ENCODE assay signal across 11 mouse cellular contexts in the genomic region with DNA sequence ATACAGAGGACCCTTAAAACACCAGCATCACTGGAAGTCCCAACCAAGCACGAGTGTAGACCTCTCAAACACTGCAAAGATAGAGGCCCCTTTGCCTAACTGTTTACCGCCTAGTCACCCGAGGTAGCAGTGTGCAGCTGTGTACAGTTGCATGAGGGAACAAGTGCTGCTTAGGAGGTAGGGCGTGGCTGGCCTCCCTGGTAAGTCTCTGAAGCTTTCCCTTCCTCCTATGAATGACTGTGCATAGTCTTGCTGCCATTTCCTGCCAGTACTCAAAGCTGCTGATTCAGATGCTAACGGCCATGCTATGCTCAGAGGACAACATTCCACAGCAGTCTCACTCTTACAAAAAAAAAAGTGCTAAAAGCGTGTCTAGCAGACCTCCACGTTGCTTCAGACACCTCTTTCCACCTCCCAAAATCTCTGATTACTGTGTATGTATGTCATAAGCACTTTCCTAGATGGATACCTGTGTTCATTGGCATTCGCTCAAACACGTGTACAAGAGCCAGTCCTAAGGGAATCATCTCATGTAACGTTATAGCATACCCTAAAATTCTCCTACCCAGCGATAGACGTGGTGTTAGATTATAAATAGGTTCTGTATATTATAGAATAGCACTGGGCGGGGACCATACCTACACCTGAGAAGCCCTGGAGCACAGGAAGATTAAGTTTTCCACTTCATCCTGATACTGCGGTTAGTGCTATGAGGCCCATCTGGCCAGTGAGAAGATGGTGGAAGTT. TPM values are rescaled to one million over a fixed set of nuclear protein-coding genes. Genes with fewer than 3 reads are reported as not detected.
A peak's percentile ranks its signal among the peaks of the same experiment; 100 is the strongest.
DNase-seq lines count a peak whose midpoint lies in the region; ATAC-seq and TF ChIP-seq lines count a peak whose summit lies in the region.
"Had no signal": no experiment of that assay in that cellular context is flagged by ENCODE, and none has a peak within 500 bp of the region (broad histone marks: within the 10 kb centered on the region; RNA-seq: fewer than 3 reads in every experiment).

No protein-coding gene starts in this region.

- no peaks in the 10 kb centered on the region for H3K36me3 ChIP-seq in E14TG2a.4 (ENCODE audit: insufficient read depth, low read length)
- no peaks in the 10 kb centered on the region for H3K36me3 ChIP-seq in liver, embryonic 11.5 days (ENCODE audit: control insufficient read depth, insufficient read depth, low read length)
- no peaks in the 10 kb centered on the region for H3K36me3 ChIP-seq in stomach, embryonic 15.5 days
- H3K36me3 ChIP-seq: embryonic facial prominence, embryonic 12.5 days; heart, embryonic 10.5 days had no signal

- no peak for TF ChIP-seq CTCF in E14TG2a.4 (conservative IDR thresholded peaks at IDR 0.05; ENCODE audit: low read length)
- TF ChIP-seq CTCF in left cerebral cortex, adult 2 months (IDR thresholded peaks at IDR 0.05), result no peak

- peaks cover 32% of the 10 kb centered on the region for H3K4me1 ChIP-seq in E14TG2a.4 (replicated peaks; ENCODE audit: low read depth, low read length)
- peaks cover 18% of the 10 kb centered on the region for H3K4me1 ChIP-seq in liver, embryonic 11.5 days (replicated peaks; ENCODE audit: control insufficient read depth, insufficient read depth, low read length)
- no peaks in the 10 kb centered on the region for H3K4me1 ChIP-seq in stomach, embryonic 15.5 days

- intact Hi-C loops in left cerebral cortex, adult 2 months (cut with DNase I), result no loop called here

- peak; percentile 32 for DNase-seq in liver, embryonic 11.5 days (ENCODE audit: low spot score)
- DNase-seq in retina, postnatal 1 day, result no peak
- no peak for DNase-seq in left cerebral cortex, adult 2 months (ENCODE audit: extremely low spot score in 1 of 2, low spot score in 2 of 2)
- DNase-seq in T-cell, adult 2 months (ENCODE audit: low spot score), result no peak
- DNase-seq in MN1 (ENCODE audit: low spot score), result no peak
- DNase-seq: lung, postnatal 4 days had no signal

- H3K4me2 ChIP-seq in liver, embryonic 11.5 days, result no peak overlapping the region
- no peak overlapping the region for H3K4me2 ChIP-seq in stomach, embryonic 15.5 days
- H3K4me2 ChIP-seq: embryonic facial prominence, embryonic 12.5 days had no signal

- H3K27me3 ChIP-seq in E14TG2a.4 (ENCODE audit: insufficient read depth, low read length), result 0 out of 2 replicates have a peak, but pooled peaks cover 4% of the 10 kb centered on the region
- H3K27me3 ChIP-seq in liver, embryonic 11.5 days (replicated peaks; ENCODE audit: control insufficient read depth, insufficient read depth, low read length), result no peaks in the 10 kb centered on the region
- H3K27me3 ChIP-seq in stomach, embryonic 15.5 days (replicated peaks), result no peaks in the 10 kb centered on the region
- H3K27me3 ChIP-seq: embryonic facial prominence, embryonic 12.5 days had no signal

- no peak overlapping the region for H3K27ac ChIP-seq in liver, embryonic 11.5 days (ENCODE audit: low read depth, low read length)
- no peak overlapping the region for H3K27ac ChIP-seq in stomach, embryonic 15.5 days
- no peak overlapping the region for H3K27ac ChIP-seq in left cerebral cortex, adult 2 months
- H3K27ac ChIP-seq: embryonic facial prominence, embryonic 12.5 days; heart, embryonic 10.5 days had no signal

- no peak overlapping the region for H3K9ac ChIP-seq in liver, embryonic 11.5 days (ENCODE audit: low read depth, low read length)
- no peak overlapping the region for H3K9ac ChIP-seq in stomach, embryonic 15.5 days
- H3K9ac ChIP-seq: embryonic facial prominence, embryonic 12.5 days had no signal

- 68% methylated on average over 14 of the region's 14 CpGs for WGBS in liver, embryonic 11.5 days
- WGBS in stomach, embryonic 15.5 days, result 70% methylated on average over 14 of the region's 14 CpGs

- ATAC-seq in common myeloid progenitor, adult 5-6 weeks (replicated peaks; ENCODE audit: low read depth, poor library complexity, severe bottlenecking), result peak; percentile 99
- ATAC-seq in liver, embryonic 11.5 days (replicated peaks; ENCODE audit: low FRiP score), result peak; percentile 85
- ATAC-seq in stomach, embryonic 15.5 days (ENCODE audit: insufficient read depth, low FRiP score, low read depth), result peak; percentile 71; the same call in 1 of the 2 replicates

- H3K9me3 ChIP-seq in E14TG2a.4 (ENCODE audit: low read length), result no peaks in the 10 kb centered on the region
- 0 out of 2 replicates have a peak, but pooled peaks cover 2% of the 10 kb centered on the region for H3K9me3 ChIP-seq in liver, embryonic 11.5 days (ENCODE audit: control insufficient read depth, low read length)
- no peaks in the 10 kb centered on the region for H3K9me3 ChIP-seq in stomach, embryonic 15.5 days
- H3K9me3 ChIP-seq: heart, embryonic 10.5 days had no signal

- H3K4me3 ChIP-seq in E14TG2a.4 (replicated peaks; ENCODE audit: low read length), result peak overlapping the region; percentile 26
- H3K4me3 ChIP-seq in liver, embryonic 11.5 days (ENCODE audit: low read depth, low read length), result no peak overlapping the region
- no peak overlapping the region for H3K4me3 ChIP-seq in stomach, embryonic 15.5 days (replicated peaks)
- no peak overlapping the region for H3K4me3 ChIP-seq in left cerebral cortex, adult 2 months
- H3K4me3 ChIP-seq: embryonic facial prominence, embryonic 12.5 days; heart, embryonic 10.5 days had no signal

RNA-seq across cellular contexts. Expression of gene Minpp1, which starts 38.4 kb away (rescaled TPM):
- total RNA-seq in common myeloid progenitor, adult 5-6 weeks (2017), result 98.8 and 100 TPM in 2 replicates
- polyA plus RNA-seq in liver, embryonic 11.5 days (2014; fragmentation: Nextera tagmentation; extraction: Ambion mirVana), result 137 and 153 TPM in 2 replicates
- 58.8 and 61.5 TPM in 2 replicates for polyA plus RNA-seq in stomach, embryonic 15.5 days (2015; fragmentation: Nextera tagmentation; extraction: Ambion mirVana)
- total RNA-seq in left cerebral cortex, adult 2 months (2021), result 10 to 100 TPM; 66.3 to 71.3 TPM

RNA-seq across cellular contexts. Expression of gene Rpl9-ps6, which starts 57.6 kb away (rescaled TPM):
- total RNA-seq in common myeloid progenitor, adult 5-6 weeks (2017), result 221 and 259 TPM in 2 replicates
- 144 and 148 TPM in 2 replicates for polyA plus RNA-seq in liver, embryonic 11.5 days (2014; fragmentation: Nextera tagmentation; extraction: Ambion mirVana)
- 126 and 258 TPM in 2 replicates for polyA plus RNA-seq in stomach, embryonic 15.5 days (2015; fragmentation: Nextera tagmentation; extraction: Ambion mirVana)
- 10 to 100 TPM; 29.3 to 40.0 TPM for total RNA-seq in left cerebral cortex, adult 2 months (2021)
